In genomic region chr4:116134990-116135389, GRCm38 (mm10) we compare ENCODE assay signal across 10 mouse cellular contexts. TPM values are rescaled to one million over a fixed set of nuclear protein-coding genes. Genes with fewer than 3 reads are reported as not detected.
A peak's percentile ranks its signal among the peaks of the same experiment; 100 is the strongest.
DNase-seq lines count a peak whose midpoint lies in the region; ATAC-seq and TF ChIP-seq lines count a peak whose summit lies in the region.
"Had no signal": no experiment of that assay in that cellular context is flagged by ENCODE, and none has a peak within 500 bp of the region (broad histone marks: within the 10 kb centered on the region; RNA-seq: fewer than 3 reads in every experiment).

No protein-coding gene starts in this region.

- peaks cover 46% of the 10 kb centered on the region for H3K36me3 ChIP-seq in E14TG2a.4 (ENCODE audit: insufficient read depth, low read length)

- H3K27me3 ChIP-seq in E14TG2a.4 (ENCODE audit: insufficient read depth, low read length) = no peaks in the 10 kb centered on the region

- peak; percentile 73 for ATAC-seq in megakaryocyte-erythroid progenitor cell, adult 5-6 weeks (replicated peaks; ENCODE audit: low FRiP score, low TSS enrichment, poor library complexity, severe bottlenecking)

- no peak for TF ChIP-seq POLR2A in brain, embryonic 14.5 days (IDR thresholded peaks at IDR 0.05; ENCODE audit: borderline replicate concordance, extremely low read depth, insufficient read depth, insufficient read length, poor library complexity, severe bottlenecking)

- no peaks in the 10 kb centered on the region for H3K9me3 ChIP-seq in E14TG2a.4 (ENCODE audit: low read length)

- peaks cover 48% of the 10 kb centered on the region for H3K4me1 ChIP-seq in E14TG2a.4 (replicated peaks; ENCODE audit: low read depth, low read length)

- H3K4me3 ChIP-seq in E14TG2a.4 (replicated peaks; ENCODE audit: low read length) = no peak overlapping the region

- peak; percentile 82 for TF ChIP-seq CTCF in E14TG2a.4 (conservative IDR thresholded peaks at IDR 0.05; ENCODE audit: low read length)
- TF ChIP-seq CTCF in brain, embryonic 14.5 days (IDR thresholded peaks at IDR 0.05; ENCODE audit: borderline replicate concordance, extremely low read depth, insufficient read depth, insufficient read length) = peak; percentile 63; the same call in 1 of the 2 replicates

- DNase-seq in kidney, adult 18-20 months = peak; percentile 17
- DNase-seq in kidney, postnatal 36 days = no peak
- DNase-seq in brain, embryonic 14.5 days (ENCODE audit: low read depth) = peak; percentile 75
- no peak for DNase-seq in adrenal gland, adult 18-20 months (ENCODE audit: low spot score in 2 of 2)
- no peak for DNase-seq in kidney, postnatal 4 days
- no peak for DNase-seq in right cerebral cortex, postnatal 14 days
- DNase-seq: cerebellum, adult 11 months; kidney, postnatal 25 days had no signal

RNA-seq across cellular contexts. Expression of gene Pomgnt1, which starts 11.3 kb away (rescaled TPM):
- 73.2 and 79.8 TPM in 2 replicates for polyA plus RNA-seq in brain, embryonic 14.5 days (2012; rRNA removed)
- 26.4 and 31.7 TPM in 2 replicates for total RNA-seq in megakaryocyte-erythroid progenitor cell, adult 5-6 weeks (2014; fragmentation: Nextera tagmentation)
- total RNA-seq in megakaryocyte-erythroid progenitor cell, adult 5-6 weeks (2017) = 15.0 and 26.1 TPM in 2 replicates
- 10 to 100 TPM; 57.0 to 65.1 TPM for total RNA-seq in adrenal gland, adult 18-20 months (2021)

RNA-seq across cellular contexts. Expression of gene Rad54l, which starts 11.5 kb away (rescaled TPM):
- 8.1 and 13.1 TPM in 2 replicates for polyA plus RNA-seq in brain, embryonic 14.5 days (2012; rRNA removed)
- 49.4 and 50.1 TPM in 2 replicates for total RNA-seq in megakaryocyte-erythroid progenitor cell, adult 5-6 weeks (2014; fragmentation: Nextera tagmentation)
- total RNA-seq in megakaryocyte-erythroid progenitor cell, adult 5-6 weeks (2017) = 23.0 and 35.2 TPM in 2 replicates
- under 1 TPM; 0.32 to 0.93 TPM for total RNA-seq in adrenal gland, adult 18-20 months (2021)

RNA-seq across cellular contexts. Expression of gene Lurap1, which starts 16.1 kb away (rescaled TPM):
- 1.4 and 1.5 TPM in 2 replicates for polyA plus RNA-seq in brain, embryonic 14.5 days (2012; rRNA removed)
- total RNA-seq in megakaryocyte-erythroid progenitor cell, adult 5-6 weeks (2014; fragmentation: Nextera tagmentation) = not detected in 2 replicates
- 0.14 and 0.15 TPM in 2 replicates for total RNA-seq in megakaryocyte-erythroid progenitor cell, adult 5-6 weeks (2017)
- total RNA-seq in adrenal gland, adult 18-20 months (2021) = 10 to 100 TPM in 1 of 2 experiments, 1 to 10 TPM in 1; 9.8 to 12.3 TPM

RNA-seq across cellular contexts. Expression of gene Tspan1, which starts 32.4 kb away (rescaled TPM):
- polyA plus RNA-seq in brain, embryonic 14.5 days (2012; rRNA removed) = 0.07 TPM in 1 of 2 replicates, not detected in the other
- not detected in 2 replicates for total RNA-seq in megakaryocyte-erythroid progenitor cell, adult 5-6 weeks (2014; fragmentation: Nextera tagmentation)
- total RNA-seq in megakaryocyte-erythroid progenitor cell, adult 5-6 weeks (2017) = not detected in 2 replicates
- total RNA-seq in adrenal gland, adult 18-20 months (2021) = not detected

RNA-seq across cellular contexts. Expression of gene 1700042G07Rik, which starts 38.2 kb away (rescaled TPM):
- polyA plus RNA-seq in brain, embryonic 14.5 days (2012; rRNA removed) = not detected in 2 replicates
- total RNA-seq in megakaryocyte-erythroid progenitor cell, adult 5-6 weeks (2014; fragmentation: Nextera tagmentation) = not detected in 2 replicates
- not detected in 2 replicates for total RNA-seq in megakaryocyte-erythroid progenitor cell, adult 5-6 weeks (2017)
- not detected for total RNA-seq in adrenal gland, adult 18-20 months (2021)

Comparison
In these comparisons a context has a peak if more than half of its experiments do, and no peak if none do; other contexts are left out.
1. DNase-seq: peak in kidney, adult 18-20 months (single experiment) and brain, embryonic 14.5 days (single experiment); none in kidney, postnatal 36 days (0 of 2), adrenal gland, adult 18-20 months (0 of 2), kidney, postnatal 4 days (0 of 2) and right cerebral cortex, postnatal 14 days (single experiment).
2. RNA of gene Rad54l, which starts 11.5 kb away (total RNA-seq): 23.0 to 50.1 TPM in megakaryocyte-erythroid progenitor cell, adult 5-6 weeks; 0.32 to 0.93 TPM in adrenal gland, adult 18-20 months; every median in the first group is over 10 times any median in the second.
3. RNA of gene Lurap1, which starts 16.1 kb away (total RNA-seq): 9.8 to 12.3 TPM in adrenal gland, adult 18-20 months; 0.14 to 0.15 TPM in megakaryocyte-erythroid progenitor cell, adult 5-6 weeks; every median in the first group is over 4 times any median in the second.